Mouse (Mus musculus): ENCODE data around the gene Nr2f1. TPM values are rescaled to one million over a fixed set of nuclear protein-coding genes. Genes with fewer than 3 reads are reported as not detected.
A peak's percentile ranks its signal among the peaks of the same experiment; 100 is the strongest.

Nr2f1 gene
- total RNA-seq, 2 experiments from 2014 or later, result 113 to 124 TPM

DNA sequence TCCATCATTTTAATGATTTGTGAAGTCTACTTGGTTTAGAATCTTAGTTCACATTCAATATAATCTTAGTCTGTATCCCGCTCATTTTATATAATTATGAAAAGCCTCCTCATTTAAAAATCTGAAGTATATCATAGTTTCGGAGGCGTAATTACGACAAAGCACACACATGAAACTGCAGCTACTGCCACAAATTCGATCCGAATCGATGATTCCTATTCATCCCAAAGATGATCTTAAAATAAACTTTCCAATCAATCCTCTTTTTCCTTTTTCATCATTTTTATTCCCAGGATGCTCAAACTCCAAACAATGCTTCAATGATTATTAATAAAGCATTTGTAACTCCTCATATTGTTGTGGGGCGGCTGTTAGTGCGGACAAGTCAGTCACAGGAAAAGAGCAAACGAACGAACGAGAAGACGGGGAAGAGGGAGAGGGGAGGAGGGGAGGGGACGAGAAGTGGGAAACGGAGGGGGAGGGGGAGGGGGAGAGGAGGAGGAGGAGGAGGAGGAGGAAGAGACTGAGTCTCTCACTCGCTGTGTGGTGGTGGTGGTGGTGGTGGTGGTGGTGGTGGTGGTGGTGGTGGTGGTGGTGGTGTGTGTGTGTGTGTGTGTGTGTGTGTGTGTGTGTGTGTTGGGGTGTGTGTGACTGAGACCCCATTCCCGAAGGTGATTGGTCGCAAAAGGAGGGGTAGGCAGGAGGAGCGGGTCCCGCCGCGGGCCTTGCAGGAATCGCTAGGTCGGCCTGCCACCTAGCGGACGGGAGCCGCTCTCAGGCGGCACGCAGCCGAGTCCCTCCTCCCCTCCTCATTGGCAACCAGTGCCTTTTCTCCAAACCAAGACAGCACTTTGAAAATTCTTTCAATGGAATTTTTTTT, 1.7 kb upstream of the Nr2f1 start:
- peak; percentile 90 to 94 for DNase-seq (ENCODE audit: low spot score in 2 of 2)

DNA sequence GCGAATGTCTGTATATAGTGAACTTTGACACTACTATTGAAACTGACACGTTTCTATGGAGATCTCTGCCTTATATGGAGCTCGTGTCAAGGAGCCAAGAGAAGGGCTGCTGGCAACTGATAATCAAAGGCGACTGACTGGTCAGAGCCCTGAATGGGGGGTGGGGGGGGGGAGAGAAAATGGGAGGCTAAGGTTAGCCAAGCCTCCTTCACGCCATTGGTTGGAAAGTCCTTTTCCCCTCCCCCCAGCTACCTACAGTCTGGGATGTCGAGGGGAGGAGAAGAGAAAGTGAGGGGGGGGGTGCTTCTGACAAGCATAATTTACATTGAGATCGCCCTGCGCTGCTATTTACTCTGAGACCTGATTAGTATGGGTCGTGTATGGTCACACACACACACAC, 850 bp upstream of the Nr2f1 start:
- DNase-seq (ENCODE audit: low spot score in 2 of 2), result peak in 1 of 2 experiments; percentile 63

DNA sequence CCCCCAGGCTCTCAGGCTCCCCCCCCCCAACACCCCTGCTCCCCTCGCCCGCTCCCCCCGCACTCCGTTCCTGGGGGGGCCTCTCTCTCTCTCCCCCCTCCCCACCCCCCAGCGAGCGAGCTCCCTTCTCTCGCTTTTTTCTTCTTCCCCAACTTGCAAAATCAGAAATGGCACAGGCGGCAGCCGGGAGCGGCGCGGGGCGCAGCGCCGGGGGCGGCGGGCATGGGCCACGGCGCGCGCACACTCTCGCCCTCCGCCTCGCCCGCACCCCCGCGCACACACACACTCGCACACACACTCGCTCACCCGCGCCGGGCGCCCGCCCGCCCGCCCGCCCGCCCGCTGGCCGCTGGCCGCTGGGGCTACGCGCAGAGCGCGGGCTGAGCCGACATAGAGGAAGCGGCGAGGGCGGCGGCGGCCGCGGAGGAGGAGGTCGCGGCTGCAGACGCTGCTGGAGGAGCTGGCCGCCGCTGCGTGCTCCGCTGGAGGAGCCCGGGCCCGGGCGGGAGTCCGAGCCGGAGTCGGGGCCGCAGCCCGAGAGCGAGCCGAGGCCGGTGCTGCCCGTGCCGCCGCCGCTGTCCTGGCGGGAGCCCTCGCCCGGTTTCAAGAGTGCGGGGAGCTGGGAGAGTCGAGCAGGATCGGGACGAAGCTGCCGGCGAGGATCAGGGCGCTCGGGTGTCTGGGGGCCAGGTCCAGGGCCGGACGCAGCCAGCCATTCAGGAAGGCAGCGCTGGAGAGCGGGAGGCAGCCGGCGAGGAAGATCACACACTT, 501 bp downstream of the Nr2f1 start:
- no peak for DNase-seq (ENCODE audit: low spot score in 2 of 2)

DNA sequence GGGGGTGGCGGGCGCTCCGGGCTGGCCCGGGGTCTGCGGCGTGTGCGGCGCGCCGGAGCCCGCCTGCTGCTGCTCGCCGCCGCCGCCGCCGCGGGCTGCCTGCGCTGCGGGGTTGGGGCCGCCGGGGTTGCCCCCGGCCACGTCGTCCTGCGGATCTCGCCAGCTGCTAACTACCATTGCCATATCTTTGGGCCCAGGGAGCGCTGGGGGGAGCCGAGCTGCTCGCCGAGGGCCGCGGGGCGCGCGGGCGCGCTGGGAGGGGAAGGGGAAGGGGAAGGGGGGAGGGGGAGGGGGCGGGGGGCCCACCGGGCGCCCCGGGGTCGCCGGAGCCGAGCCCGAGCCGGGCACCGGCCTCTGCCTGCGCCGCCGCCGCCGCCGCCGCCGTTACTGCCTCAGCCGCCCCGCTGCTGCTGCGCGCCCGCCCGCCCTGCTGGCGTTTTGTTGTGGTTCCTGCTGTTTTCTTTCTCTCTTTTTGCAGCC, 1.1 kb downstream of the Nr2f1 start:
- DNase-seq (ENCODE audit: low spot score in 2 of 2), result no peak

DNA sequence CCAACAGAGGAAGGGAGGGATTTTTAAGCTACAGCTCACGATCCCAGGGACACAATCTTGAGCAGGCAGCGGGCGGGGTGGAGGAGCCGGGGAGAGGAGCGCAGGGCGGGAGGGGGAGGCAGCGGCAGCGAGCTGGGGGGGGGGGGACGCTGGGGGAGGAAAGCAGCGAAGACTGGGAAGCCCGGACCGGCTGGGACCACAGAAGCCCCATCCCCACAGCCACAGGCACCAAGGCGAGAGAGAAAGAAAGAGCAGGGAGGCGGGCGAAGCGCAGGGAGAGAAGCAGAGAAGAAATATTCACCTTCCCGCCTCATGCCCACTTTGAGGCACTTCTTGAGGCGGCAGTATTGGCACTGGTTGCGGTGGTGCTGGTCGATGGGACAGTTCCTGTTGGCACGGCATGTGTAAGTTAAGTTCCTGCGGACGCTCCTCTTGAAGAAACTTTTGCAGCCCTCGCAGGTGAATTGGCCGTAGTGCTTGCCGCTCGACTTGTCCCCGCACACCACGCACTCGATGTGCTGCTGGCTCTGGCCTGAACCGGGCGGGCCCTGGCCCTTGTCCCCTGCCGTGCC, 1.7 kb downstream of the Nr2f1 start:
- no peak for DNase-seq (ENCODE audit: low spot score in 2 of 2)

DNA sequence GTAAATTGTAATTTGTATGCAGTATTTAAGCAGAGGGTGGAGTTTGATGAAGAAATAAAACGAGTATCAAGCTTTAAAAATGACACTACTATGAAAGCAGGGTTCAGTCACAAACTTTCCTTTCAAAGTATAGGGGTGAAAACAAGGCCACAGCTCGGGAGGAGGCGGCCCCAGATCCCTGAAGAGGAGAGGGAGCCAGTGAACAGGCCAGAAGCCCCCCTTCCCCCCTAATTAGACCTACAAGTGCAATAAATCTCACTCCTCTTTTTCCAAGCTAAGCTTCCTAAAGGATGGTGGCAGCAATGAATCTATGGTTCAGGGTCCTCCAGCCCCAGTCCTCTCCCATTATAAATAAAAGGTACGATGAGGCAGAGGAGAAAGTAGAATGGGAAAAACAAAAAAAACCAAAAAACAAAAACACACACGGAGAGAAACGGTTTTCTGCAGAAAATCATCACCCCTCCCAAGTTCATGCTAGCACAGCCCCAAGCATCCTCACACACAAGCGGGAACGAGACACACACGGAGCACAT, 2.2 kb downstream of the Nr2f1 start:
- no peak for DNase-seq (ENCODE audit: low spot score in 2 of 2)

DNA sequence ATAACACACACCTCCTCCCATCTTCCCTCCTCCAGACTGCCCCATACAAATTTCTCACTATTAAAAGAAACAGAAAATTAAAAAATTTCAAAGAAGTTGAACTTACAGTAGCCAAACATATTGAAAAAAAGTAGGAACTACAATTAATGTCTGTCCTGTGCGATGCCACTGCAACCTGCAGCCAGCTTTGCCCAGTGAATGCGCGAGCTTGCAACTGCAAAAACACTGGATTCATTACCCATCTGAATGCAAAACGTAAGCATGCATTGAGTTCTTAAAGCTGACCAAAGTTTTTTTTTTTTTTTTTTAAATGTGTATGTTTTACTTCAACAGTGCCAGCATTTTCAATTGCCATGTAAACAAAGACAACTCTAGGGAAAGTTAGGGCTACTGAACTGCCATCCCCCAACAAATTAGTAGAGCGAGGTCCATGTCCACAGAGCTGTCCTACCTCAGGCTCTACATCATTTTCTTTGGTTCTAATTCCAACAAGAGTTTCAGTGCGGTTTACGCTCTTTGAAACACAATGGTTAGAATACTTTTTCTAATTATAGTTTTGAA, 3.2 kb downstream of the Nr2f1 start:
- no peak for DNase-seq (ENCODE audit: low spot score in 2 of 2)

DNA sequence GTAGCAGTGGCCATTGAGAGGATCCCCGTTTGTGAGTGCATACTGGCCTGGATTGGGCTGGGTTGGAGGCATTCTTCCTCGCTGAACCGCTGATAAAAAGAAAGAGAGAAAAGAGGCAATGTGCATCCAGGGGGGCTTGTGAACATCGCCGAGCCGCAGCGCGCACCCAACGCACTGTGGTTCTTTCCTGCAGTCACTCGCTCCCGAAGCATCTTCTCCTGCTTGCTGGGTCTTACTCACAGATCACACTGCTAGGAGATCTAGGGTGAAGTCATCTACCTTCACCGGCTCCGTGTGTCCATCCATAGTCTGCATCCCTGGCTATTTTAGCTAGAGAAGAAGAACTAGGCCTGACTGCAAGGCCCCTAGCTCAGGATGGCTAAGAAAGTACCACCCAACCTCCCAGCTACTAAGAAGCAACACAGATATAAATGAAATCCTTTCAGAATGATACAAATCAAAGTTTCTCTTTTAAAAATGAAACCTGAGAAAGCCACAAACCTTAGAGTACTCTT, 3.9 kb downstream of the Nr2f1 start:
- DNase-seq (ENCODE audit: low spot score in 2 of 2), result no peak

DNA sequence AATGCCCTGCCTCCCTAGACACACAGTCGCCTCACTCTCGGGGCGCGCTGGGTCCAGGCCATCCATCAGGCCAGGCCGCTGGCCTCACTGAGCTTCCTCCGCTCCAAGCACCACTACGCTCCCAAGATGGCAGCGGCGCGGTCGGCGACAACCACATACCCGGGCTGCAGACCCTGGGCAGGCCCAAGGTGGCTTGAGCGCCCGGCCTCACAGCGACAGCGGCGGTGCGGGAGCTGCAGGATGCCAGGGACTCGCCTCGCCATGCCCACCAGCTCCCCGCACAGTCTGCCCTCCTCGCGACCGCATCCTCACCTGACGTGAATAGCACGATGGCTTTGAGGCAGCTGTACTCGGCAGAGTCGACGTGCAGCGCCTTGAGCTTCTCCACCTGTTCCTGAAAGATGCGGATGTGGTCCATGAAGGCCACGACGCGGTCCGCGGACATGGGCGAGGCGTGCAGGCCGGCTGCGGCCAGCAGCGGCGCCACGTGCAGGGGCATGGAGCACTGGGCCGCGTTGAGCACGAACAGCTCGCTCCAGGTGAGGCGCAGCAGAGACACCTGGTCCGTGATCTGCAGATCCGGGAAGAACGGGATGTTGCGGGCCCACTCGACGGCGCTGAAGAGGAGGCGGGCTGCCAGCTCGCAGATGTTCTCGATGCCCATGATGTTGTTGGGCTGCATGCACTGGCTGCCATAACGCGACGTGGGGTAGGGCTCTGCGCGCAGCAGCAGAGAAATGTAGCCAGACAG, 4.5 kb downstream of the Nr2f1 start:
- DNase-seq (ENCODE audit: low spot score in 2 of 2), result no peak

DNA sequence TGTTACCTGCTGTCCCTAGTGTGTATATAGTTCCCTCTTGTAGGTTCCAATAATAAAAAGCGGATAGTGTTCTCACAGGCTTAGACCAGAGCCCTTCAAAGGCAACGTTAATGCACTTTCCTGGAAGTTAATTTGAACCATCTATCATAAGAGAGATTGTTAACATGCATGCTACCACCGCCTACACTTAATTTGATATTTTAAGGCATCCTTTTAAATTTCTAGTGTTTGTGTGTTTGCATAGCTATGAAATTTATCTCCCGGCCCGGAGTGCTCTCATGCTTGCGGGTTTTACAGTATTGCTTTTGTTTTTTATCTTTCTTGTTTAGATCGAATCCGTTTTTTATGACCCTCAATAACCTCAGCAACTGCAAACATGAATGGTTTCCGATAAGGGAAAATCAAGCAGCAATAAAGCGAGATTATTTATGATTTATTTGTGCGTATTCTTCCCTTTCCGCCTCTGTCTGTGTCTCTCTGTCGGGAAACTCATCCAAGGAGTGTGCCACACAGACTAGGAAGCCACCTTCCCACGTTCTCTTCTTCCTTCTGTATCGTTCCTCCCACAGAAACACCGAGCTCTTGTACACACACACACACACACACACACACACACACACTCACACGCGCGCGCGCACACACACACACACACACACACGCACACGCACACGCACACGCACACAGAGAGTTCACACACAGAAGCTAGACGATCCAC, 5.3 kb downstream of the Nr2f1 start:
- no peak for DNase-seq (ENCODE audit: low spot score in 2 of 2)

DNA sequence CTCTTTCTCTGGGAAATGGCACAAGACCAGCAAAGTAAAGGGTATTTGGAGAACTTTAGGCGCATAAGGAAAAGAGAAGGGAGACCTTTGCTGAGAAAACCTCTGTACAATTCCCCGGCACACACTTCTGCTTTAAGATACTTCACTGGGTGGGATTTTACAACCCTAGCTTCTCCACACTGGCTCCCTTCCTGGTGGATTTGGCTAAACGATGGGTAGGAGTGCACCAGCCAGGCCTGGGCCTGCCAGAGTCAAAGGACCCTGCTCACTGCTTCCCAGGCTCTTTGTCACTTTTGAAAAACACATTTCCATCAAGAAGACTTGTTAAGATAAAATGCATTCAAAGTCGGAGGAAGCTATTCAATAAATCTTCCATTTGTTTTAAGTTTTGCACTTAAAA, 6.3 kb downstream of the Nr2f1 start:
- DNase-seq (ENCODE audit: low spot score in 2 of 2), result no peak

DNA sequence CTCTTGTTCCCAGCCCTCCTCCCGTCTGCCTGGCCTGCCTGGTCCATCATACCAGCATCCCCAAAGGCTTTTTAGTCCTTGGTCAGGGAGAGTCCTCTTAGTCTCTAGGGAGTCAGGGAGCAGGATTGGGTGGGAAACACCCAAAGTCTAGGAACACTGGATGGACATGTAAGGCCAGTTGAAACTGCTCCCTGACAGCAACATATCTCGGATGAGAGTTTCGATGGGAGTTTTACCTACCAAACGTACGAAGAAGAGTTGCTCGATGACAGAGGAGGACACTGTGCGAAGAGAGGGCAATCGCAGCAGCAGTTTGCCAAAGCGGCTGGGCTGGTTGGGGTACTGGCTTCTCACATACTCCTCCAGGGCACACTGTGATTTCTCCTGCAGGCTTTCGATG, 10.0 kb downstream of the Nr2f1 start:
- no peak for DNase-seq (ENCODE audit: low spot score in 2 of 2)

DNA sequence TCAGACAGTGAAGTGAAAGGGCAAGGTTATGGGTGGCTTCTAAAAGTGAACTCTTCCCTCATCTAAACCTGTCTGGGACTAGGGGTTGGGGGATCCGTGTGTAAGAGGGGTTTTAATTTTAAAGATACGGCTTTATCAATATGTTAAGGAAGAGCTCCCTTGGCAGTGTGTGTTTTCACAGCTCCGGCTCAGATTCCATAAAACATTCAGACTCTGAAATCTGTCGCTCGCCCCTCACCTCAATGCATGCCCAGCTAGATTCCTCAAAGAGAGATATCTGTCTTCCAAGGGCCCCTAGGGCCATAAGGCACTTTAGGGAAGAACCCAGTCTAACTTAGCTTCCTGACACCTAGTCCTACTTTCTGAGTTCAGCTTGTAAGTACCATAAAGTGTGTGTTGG, 11.7 kb downstream of the Nr2f1 start:
- no peak for DNase-seq (ENCODE audit: low spot score in 2 of 2)

DNA sequence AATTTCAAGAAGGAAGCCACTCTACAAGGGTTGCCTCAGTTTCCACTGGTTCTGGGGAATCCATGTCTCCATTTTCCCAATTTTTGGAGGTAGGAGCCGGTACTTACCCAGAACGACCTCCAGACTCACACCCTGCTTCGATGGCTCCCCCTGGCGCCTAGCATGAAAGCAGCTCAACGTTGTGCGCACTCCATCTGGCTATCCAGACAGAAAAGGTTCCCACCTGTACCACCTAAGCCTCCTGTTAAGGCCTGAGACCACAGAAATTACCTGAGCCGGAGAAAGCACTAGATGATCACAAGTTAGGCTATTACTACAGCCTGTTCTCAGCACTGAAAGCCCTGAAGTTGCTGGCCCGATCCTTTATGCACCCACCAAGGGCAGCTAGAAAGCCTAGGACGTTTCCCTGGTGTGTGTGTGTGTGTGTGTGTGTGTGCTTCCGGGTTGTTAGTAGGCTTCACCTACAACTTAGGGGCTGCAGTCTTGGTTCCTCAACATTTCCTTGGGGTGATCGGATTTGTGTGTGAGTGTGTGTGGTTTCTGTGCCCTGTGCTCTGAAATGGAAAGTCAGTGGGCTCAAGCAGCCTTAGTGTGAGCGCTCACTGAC, 13.1 kb downstream of the Nr2f1 start:
- DNase-seq (ENCODE audit: low spot score in 2 of 2), result no peak

DNA sequence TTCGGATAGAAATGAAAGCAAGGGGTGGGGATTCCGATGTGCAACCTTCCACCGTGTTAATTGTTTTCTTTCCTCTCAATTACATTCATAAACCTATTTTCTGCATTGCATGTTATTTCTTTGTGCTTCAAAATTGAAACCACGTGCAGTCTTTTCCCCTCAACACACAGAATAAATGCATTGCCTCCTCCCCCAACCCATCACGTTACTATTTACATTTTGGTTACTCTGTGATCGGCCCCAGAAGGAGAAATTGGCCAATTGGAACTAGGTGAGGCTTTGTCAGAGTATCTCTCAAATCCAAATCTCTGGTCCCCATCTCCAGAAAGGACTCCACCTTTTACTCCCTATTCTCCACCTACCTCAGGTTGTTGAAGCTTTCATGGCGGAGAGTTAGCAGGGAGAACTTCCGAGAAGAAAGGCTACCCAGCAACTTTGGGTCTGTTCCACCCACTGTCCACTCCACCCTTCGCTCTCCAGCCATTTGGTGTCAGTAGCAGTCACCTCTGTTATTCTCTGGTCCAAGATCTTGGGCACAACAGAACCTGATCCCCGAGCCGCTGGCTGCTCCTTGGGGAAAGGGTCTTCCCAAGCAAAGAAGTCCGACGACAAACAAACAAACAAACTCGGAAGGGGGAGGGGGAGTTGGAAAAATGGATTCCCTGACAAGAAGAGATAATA, 14.6 kb downstream of the Nr2f1 start:
- DNase-seq (ENCODE audit: low spot score in 2 of 2), result no peak

DNA sequence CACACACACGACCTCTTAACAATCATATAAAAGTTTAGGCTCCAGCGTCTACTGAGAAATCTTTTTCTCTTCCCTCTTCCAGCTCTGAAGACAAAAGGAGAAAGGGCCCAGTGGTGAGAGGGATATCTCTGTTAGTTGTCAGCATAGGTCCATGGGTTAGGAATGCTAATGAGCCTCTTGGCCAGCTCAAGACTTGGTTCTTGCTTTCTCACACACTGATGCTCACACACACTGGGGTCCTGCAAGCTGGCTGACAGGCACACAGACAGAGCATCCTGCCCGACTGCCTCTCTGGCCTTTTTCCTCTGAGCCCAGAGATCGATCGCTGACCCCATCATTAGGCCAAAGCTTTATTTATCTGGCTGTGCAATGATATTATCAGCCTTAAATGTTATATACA, 15.6 kb downstream of the Nr2f1 start:
- DNase-seq (ENCODE audit: low spot score in 2 of 2), result no peak

DNA sequence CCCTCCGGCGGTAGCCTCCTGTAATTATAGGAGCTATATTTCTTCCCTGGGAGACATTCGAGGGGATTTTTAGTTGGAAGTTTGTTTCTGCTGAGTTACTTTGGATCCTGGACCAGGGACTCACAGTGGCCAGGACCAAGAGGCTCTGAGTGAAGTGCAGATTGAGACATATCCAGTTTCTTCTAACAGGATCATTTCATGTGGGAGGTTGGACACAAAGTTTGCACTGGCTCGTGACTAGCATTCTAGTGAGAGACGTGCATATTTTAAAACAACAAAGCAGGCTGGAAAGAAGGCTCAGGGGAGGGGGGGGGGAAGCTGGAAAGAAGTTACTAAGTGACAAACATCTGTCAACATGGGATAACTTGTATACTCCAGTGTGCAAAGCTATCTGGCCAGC, 16.6 kb downstream of the Nr2f1 start:
- no peak for DNase-seq (ENCODE audit: low spot score in 2 of 2)

DNA sequence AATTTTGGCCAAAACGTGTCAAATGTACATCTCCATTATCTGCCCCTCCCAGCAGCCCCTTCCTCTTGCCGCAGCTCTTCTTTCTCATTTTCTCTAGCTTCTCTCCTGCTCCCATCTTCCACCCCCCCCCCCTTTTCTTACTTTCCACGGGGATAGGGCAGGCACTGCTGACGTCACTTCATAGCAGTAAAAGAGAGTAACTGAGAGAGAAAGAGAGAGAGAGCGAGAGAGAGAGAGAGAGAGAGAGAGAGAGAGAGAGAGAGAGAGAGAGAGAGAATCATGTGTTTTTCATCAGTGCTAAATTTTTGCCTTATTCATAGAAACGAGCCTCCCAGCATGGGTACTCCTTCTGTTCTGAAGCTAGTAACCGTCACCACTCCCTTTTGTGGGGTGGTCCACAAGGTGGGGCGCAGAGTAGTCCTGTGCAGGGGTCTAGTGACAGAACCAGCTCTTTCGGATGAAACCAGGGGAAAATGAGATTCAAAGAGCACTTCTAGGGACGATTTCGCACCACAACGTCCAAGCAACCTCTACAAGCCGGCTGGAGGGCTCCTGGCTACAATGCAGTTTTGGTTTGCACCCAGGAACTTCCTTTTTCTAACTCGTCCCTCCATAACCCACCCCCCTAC, 17.5 kb downstream of the Nr2f1 start:
- no peak for DNase-seq (ENCODE audit: low spot score in 2 of 2)
